Mouse (Mus musculus) lung, postnatal 14 days (tissue): Measurements from ENCODE around the gene D430042O09Rik.

Source experiments
- DNase-seq: peaks from one replicate; pipeline ENCODE4 v3.0.0; 2021

D430042O09Rik gene

GRCm38 (mm10) chr7:125741271-125741703, 33.6 kb downstream of the D430042O09Rik start:
- peak; percentile 39 for DNase-seq

DNA sequence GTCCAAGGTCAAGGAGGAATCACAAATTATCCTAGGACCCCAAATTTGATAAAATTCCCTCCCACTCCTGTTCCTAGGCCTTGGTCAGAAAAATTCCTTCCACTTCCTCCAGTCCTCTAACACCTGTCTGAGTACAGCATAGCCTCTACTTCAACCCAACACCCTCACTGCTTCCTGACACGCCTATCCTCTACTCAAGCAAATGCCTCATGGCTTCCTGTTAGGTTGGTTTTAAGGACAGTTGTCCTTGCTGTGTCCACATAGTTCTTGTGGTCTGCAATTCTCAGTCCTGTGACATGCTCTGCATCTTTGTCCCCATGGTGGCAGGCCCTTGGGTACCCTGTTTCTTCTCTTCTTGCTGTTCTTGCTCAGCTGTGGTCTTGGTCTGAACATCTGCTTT, 37.1 kb downstream of the D430042O09Rik start:
- no peak for DNase-seq

DNA sequence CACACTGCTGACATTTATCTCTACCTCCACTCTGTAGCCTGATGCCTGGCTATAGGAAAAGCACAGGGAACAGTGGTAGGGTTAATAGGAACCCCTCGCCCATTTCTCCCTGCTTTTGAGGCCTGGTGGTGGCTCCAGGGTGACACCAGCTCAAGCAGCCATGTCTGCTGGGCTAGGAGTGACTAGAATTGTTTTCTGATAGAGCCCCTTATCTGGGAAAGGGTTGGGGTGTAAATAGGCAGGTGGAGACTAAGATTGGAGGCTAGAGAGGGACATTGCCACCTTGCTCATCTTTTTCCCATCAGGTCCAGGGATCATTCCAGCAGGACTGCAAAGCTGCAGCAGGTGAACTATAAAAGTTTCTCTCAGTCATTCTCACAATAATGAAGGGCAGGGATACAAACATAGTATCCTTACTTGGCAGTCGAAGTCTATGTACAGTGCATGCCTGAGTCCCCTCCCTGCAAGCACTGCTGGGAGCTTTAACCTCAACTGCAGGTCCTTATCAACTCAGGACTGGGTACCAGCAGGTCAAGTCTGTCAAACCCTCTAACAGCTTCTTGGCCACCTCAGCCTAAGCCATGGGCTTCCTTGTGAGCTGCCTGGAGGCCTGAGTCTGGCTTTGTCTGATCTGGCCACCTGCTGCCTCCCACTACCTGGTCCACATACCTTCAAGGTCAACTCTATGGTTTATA, 39.1 kb downstream of the D430042O09Rik start:
- no peak for DNase-seq

DNA sequence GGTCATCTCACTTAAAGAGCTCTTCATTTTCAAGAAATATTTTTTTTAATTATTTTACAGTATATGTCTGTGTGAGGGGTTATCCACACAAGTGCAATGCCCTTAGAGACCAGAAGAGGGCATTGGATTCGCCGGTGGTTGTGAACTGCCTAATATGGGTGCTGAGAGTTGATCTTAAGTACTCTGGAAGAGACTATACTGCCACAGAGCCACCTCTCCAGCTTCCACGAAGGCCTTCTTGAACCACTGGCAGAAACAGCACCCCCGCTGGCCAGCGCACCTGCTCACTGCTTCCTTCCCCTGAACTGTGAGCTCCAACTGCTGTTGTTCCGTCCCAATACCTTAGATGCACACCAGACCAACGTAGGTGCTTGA, 39.6 kb downstream of the D430042O09Rik start:
- peak; percentile 22 for DNase-seq

DNA sequence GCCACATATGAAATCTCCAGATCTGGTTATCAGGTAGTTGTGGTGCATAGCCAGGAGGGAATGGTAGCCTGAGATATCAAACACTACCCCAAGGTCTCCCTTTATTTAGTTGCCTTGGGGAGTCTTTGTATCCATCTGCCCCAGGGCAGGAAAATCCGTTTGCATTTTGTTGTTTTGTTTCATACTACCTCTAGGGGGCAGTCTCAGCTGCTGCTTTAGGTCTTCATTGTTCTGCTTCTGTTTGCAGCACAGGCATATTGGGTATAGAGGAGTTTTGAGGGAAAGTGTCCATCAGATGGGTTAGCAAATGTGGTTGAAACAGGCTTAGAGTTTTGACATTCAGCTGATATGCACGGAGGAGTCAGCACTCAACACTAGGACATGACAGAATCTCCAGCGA, 40.5 kb downstream of the D430042O09Rik start:
- DNase-seq = no peak

DNA sequence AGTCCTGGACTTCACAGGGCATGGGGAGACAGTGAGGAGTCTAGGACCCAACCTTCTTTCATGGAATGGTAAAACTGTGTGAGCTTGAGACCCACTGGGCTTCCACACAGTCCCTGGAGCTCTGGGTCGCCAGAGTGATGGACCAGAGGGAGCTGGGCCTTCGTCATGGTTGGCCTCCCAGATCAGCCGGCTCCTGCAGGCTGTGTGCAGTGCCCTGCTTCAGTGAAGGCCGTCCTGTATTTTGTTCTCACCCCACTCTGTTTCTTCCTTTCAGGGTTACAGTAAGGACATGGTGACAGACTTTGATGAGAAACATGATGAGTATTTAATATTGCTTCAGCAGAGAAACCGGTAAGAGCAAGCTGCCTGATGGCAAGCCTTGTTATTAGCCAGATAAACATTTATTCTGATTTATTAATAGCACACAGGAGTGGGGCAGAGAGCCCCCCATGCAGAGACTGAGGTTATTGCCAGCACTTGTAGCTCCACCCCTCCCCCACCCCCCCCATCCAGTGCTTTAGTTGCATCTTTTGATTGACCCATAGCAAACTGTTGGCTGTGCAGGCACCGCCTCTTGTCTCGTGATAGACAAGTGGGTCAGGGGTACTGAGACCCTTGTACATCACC, 45.1 kb downstream of the D430042O09Rik start:
- DNase-seq = no peak

GRCm38 (mm10) chr7:125753326-125753715, 45.6 kb downstream of the D430042O09Rik start:
- no peak for DNase-seq

DNA sequence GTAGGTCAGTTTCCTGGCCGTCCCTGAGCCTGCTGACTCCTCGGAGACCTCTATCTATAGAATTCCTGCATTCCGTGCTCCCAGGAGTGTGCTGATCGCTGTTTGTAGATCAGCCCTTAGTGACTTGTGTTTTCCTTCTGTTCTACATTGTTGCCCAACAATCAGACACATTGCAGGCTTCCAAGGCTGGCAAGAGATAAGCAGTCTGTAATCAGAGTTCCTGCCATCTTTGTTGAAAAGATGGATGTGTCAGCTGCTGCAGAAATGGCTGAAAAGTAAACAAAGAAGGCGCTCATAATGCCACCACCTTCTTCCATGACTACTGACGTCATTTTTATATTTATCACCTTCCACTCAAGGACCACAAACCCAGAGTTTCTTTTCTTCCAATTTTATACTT, 49.1 kb downstream of the D430042O09Rik start:
- no peak for DNase-seq

DNA sequence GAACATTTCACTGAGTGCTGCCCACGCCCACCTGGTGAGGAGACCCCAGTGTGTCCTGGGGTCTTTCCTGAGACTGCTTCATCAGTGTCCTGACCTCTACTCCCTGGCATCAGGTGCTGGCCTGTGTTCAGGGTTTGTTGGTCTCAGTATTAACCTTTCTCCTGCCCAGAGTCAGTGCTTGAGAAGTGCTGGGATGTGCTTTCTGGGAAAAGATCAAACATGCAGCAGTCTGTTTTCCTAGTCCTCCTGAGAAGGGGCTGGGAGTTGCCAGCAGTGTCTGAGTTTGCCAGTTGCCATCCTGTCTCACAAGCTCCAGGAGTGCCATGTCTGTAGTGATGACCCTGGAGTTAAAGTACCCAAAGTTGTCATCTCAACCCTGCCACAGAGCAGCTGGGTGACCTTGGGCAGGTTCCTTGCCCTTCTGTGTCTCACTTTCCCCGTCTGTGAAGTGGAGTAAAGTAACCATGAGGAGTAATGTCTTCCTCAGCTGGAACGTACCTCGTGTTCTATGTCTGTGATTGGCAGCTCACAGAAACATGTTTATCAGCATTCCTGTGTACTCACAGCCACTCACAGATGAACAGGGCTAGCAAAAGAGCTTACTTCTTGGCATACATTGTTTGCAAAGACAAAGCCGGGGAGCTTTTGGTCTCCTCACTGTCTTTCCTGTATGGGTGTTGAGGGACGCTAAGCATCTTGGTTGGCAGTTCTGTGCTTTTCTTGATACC, 50.4 kb downstream of the D430042O09Rik start:
- no peak for DNase-seq

- no peak for DNase-seq
Observed at GRCm38 (mm10) chr7:125762289-125762688, 54.6 kb downstream of the D430042O09Rik start.

- DNase-seq = no peak
Observed at GRCm38 (mm10) chr7:125762883-125763830, 55.5 kb downstream of the D430042O09Rik start.

DNA sequence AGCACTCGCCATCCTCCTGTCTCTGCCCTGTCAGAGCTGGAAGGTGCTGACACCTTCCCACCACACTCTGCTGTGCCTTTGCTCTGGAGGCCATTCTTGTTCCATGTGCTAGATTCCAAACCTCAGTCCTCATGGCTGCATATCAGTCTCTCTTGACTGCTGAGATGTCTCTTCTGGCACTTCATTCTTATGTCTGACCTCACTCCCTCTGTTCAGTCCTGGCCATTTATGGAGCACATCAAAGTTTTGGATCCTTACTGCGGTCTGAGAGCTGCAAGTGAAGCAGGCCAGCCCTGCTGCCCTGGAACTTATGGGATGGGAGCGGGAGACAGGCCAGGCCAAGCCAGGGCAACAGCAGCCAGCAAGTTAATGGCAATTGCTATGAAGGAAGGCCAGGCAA, 56.7 kb downstream of the D430042O09Rik start:
- peak; percentile 28 for DNase-seq

- peak; percentile 70 for DNase-seq
Observed at GRCm38 (mm10) chr7:125766976-125767831, 59.5 kb downstream of the D430042O09Rik start.

DNA sequence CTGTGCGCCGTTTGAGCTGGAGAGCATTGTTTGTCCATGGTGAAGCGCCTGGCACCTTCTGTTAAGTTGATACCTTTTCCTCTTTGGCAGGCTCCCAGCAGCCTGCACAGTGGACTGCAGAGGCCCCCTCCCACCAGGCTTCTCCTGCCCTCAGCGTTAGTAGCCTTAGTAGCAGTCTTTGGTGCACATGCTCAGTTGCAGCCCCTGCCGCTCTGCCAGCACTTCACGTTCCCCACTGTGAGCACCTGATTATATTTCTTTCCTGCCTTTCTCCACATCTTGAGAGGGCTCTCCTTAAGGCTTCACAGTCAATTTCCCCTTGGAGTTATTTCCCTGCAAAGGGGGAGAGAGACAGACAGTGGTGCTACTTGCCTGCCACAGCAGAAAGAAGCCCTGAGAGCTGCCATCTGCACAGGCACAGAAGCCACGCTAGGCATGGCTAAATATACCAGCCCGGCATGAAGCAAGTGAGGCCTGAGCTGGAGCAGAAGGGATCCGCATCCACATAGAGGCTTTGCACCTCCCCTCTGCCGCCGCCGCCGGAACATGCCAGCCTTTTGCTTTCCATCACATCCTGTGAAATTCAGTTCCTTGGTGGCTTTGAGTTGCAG, 65.4 kb downstream of the D430042O09Rik start:
- DNase-seq = peak; percentile 50

- DNase-seq = no peak
Observed at GRCm38 (mm10) chr7:125783206-125783605, 75.5 kb downstream of the D430042O09Rik start.

GRCm38 (mm10) chr7:125786105-125786504, 78.4 kb downstream of the D430042O09Rik start:
- DNase-seq = no peak

GRCm38 (mm10) chr7:125787046-125787445, 79.4 kb downstream of the D430042O09Rik start:
- no peak for DNase-seq

- no peak for DNase-seq
Observed at GRCm38 (mm10) chr7:125790039-125790438, 82.4 kb downstream of the D430042O09Rik start.

DNA sequence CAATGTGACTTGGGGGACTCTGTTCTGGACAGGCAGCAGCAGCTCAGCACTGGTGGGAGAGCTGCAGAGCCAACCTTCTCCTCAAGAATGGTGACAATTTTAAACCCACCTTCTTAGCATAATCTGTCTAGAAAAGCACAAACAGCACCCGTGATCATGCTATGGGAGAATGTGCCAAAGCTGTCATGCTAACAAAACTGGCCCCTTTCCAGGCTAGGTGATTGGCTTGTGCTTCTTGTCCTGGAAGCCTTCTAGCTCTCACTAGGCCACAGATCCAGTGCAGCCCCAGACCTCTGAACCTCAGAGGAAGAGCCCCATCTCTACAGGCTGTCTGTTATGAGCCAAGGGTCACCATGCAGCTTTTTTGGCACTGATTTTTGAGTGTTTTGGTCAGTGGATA, 98.9 kb downstream of the D430042O09Rik start:
- no peak for DNase-seq

- DNase-seq = peak; percentile 9
Observed at GRCm38 (mm10) chr7:125808210-125808609, 100.5 kb downstream of the D430042O09Rik start.

DNA sequence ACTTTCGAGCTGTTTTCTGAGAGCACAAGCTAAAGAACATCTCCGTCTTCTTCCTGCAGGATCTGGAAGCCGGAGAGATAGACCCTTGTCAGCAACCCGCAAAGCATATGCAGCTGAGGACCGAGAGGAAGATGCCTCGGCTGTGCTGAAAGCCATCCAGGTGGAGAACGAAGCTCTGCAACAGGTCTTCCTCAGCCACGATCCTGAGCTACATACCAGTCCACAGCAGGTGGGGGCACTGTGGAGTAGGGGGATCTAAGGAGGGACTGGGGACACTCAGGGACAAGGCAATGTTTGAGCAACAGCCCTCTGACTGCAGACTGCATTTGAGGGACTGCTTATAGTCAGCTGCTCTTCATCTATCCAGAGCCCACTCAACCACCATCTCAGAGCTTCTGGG, 105.0 kb downstream of the D430042O09Rik start:
- no peak for DNase-seq
